8 mouse cellular contexts compared by ENCODE assay signal in the genomic region with DNA sequence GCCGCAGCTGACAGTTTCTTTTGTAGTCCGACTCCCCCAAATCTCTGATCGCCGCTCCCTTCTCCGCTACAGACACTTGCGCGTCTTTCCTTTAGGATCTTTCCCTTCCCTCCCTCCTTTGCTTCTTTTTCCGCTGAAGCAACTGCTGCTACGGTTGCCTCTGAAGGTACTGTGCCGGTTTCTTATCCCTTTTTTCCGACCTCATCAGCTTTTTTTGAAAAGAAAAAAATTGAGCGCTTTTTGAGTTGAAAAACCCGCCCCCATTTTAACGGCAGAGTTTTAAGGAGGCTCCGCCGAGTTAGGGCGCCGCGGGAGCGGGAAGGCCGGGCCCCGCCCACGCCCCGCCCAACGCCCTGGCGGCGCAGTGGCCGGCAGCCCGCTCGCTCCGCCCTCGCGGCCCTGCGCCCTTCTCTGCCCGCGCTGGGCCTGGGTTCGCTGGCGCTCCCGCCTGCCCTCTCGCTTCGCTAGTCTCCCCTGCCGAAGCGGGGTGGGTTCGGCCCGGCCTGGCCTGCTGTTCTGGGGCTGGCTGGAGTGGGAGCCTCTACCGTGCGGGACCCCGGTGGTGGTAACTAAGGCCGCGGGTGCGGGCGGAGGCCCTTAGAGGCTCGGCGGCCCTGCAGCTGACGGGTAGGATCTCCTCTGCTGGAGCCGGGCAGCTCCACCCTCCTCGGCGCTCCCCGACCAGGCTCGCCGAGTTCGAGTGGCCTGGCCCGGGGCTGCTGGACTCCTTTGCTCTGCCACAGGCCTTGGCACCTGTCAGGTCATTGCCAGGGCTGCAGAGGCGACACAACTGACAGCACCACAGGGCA. TPM values are rescaled to one million over a fixed set of nuclear protein-coding genes. Genes with fewer than 3 reads are reported as not detected.
DNase-seq lines count a peak whose midpoint lies in the region; ATAC-seq and TF ChIP-seq lines count a peak whose summit lies in the region.

Cdkn2c (minus strand) TSS at position 729 of the 809 bp plus-strand sequence.

- H3K27ac ChIP-seq in embryonic facial prominence, embryonic 14.5 days (replicated peaks; ENCODE audit: low read depth, low read length) = peak within 1 kb of the TSS; percentile 92
- peak within 1 kb of the TSS; percentile 66; the same call in 1 of the 2 replicates for H3K27ac ChIP-seq in kidney, embryonic 14.5 days (ENCODE audit: low read depth, low read length)
- H3K27ac ChIP-seq in liver, adult 2 months (replicated peaks; ENCODE audit: insufficient read depth, low read depth, low read length) = peak within 1 kb of the TSS; percentile 100

- no peak for TF ChIP-seq CTCF in liver, adult 2 months (IDR thresholded peaks at IDR 0.05; ENCODE audit: low read depth, low read length)

- H3K36me3 ChIP-seq in embryonic facial prominence, embryonic 14.5 days (ENCODE audit: control insufficient read depth, insufficient read depth, low read length) = no peaks in the 10 kb centered on the region
- H3K36me3 ChIP-seq in kidney, embryonic 14.5 days (ENCODE audit: control insufficient read depth, insufficient read depth, low read length) = no peaks in the 10 kb centered on the region
- H3K36me3 ChIP-seq in liver, adult 2 months (ENCODE audit: control insufficient read depth, insufficient read depth, low read length) = no peaks in the 10 kb centered on the region

- H3K9ac ChIP-seq in embryonic facial prominence, embryonic 14.5 days (ENCODE audit: low read depth, low read length) = peak within 1 kb of the TSS; percentile 92
- peak within 1 kb of the TSS; percentile 88 for H3K9ac ChIP-seq in kidney, embryonic 14.5 days (ENCODE audit: low read depth, low read length)
- H3K9ac ChIP-seq in liver, adult 2 months (ENCODE audit: low read depth, low read length) = peak within 1 kb of the TSS; percentile 98

- ATAC-seq in embryonic facial prominence, embryonic 14.5 days (ENCODE audit: low read depth) = peak; percentile 97
- ATAC-seq in kidney, embryonic 14.5 days (ENCODE audit: low FRiP score, low TSS enrichment) = peak; percentile 96
- ATAC-seq in monocyte, adult 5-6 weeks (replicated peaks; ENCODE audit: insufficient number of reproducible peaks, low FRiP score, low TSS enrichment, poor library complexity, severe bottlenecking) = peak; percentile 74

- no peaks in the 10 kb centered on the region for H3K79me2 ChIP-seq in liver, adult 2 months (ENCODE audit: control insufficient read depth, insufficient read depth, low read length)

- peak; percentile 87 for DNase-seq in 416B (ENCODE audit: low read depth)
- DNase-seq in adrenal gland, postnatal 4 days (ENCODE audit: low spot score in 2 of 2) = peak; percentile 69 to 81
- DNase-seq in embryonic facial prominence, embryonic 14.5 days (ENCODE audit: low spot score) = peak; percentile 94
- DNase-seq in heart, adult 9 months (ENCODE audit: low spot score in 2 of 2) = peak; percentile 92
- peak; percentile 73 for DNase-seq in liver, adult 2 months (ENCODE audit: extremely low read depth, low read depth, low spot score)
- peak; percentile 87 to 88 for DNase-seq in spleen, postnatal 36 days (ENCODE audit: low spot score in 2 of 2)

- TF ChIP-seq POLR2A in liver, adult 2 months (IDR thresholded peaks at IDR 0.05; ENCODE audit: extremely low read depth, insufficient read depth, low read length) = peak; percentile 88

- H3K9me3 ChIP-seq in embryonic facial prominence, embryonic 14.5 days (ENCODE audit: control insufficient read depth, low read length) = no peaks in the 10 kb centered on the region
- no peaks in the 10 kb centered on the region for H3K9me3 ChIP-seq in kidney, embryonic 14.5 days (ENCODE audit: control insufficient read depth, low read length)

- peak within 1 kb of the TSS; percentile 97 for H3K4me2 ChIP-seq in embryonic facial prominence, embryonic 14.5 days (ENCODE audit: low read depth, low read length)
- H3K4me2 ChIP-seq in kidney, embryonic 14.5 days (replicated peaks; ENCODE audit: low read depth, low read length) = peak within 1 kb of the TSS; percentile 98

- WGBS in embryonic facial prominence, embryonic 14.5 days = under 1% methylated on average over 49 of the region's 64 CpGs
- under 1% methylated on average over 64 of the region's 64 CpGs for WGBS in kidney, embryonic 14.5 days
- under 1% methylated on average over 64 of the region's 64 CpGs for WGBS in liver, adult 2 months

- peaks cover 23% of the 10 kb centered on the region for H3K27me3 ChIP-seq in embryonic facial prominence, embryonic 14.5 days (replicated peaks; ENCODE audit: control insufficient read depth, insufficient read depth, low read length)
- peaks cover 16% of the 10 kb centered on the region for H3K27me3 ChIP-seq in kidney, embryonic 14.5 days (ENCODE audit: control insufficient read depth, insufficient read depth, low read length)
- H3K27me3 ChIP-seq in liver, adult 2 months (ENCODE audit: control insufficient read depth, insufficient read depth, low read length) = no peaks in the 10 kb centered on the region

- no peaks in the 10 kb centered on the region for H3K4me1 ChIP-seq in embryonic facial prominence, embryonic 14.5 days (ENCODE audit: control insufficient read depth, insufficient read depth, low read length)
- H3K4me1 ChIP-seq in kidney, embryonic 14.5 days (ENCODE audit: control insufficient read depth, insufficient read depth, low read length) = 0 out of 2 replicates have a peak, but pooled peaks cover 3% of the 10 kb centered on the region
- H3K4me1 ChIP-seq in liver, adult 2 months (ENCODE audit: control insufficient read depth, insufficient read depth, low read length) = no peaks in the 10 kb centered on the region; the same call in 1 of the 2 replicates

- peak within 1 kb of the TSS; percentile 65 for H3K4me3 ChIP-seq in embryonic facial prominence, embryonic 14.5 days (ENCODE audit: low read depth, low read length)
- H3K4me3 ChIP-seq in kidney, embryonic 14.5 days (ENCODE audit: low read length) = peak within 1 kb of the TSS; percentile 63
- H3K4me3 ChIP-seq in liver, adult 2 months (ENCODE audit: insufficient read depth, low read depth, low read length) = peak within 1 kb of the TSS; percentile 96

RNA-seq across cellular contexts. Expression of gene Cdkn2c, which starts in this region (rescaled TPM):
- total RNA-seq in adrenal gland, postnatal 4 days (2021) = 10 to 100 TPM; 35.3 to 44.6 TPM
- 12.0 and 15.8 TPM in 2 replicates for polyA plus RNA-seq in embryonic facial prominence, embryonic 14.5 days (2014; fragmentation: Nextera tagmentation; extraction: Ambion mirVana)
- polyA plus RNA-seq in kidney, embryonic 14.5 days (2014; fragmentation: Nextera tagmentation; extraction: Ambion mirVana) = 2.8 and 3.2 TPM in 2 replicates
- total RNA-seq in liver, adult 2 months (2014; rRNA removed) = 10.0 and 12.5 TPM in 2 replicates
- polyA plus RNA-seq in liver, adult 2 months (2012; rRNA removed) = 2.7 and 2.8 TPM in 2 replicates
- 13.2 to 18.8 TPM (median 16.2 TPM) in 3 replicates for total RNA-seq in monocyte, adult 5-6 weeks (2017)

Comparison
In these comparisons a context has a peak if more than half of its experiments do, and no peak if none do; other contexts are left out.
1. Peak in every context shown above with its lines: DNase-seq, ATAC-seq, H3K4me3 ChIP-seq and H3K27ac ChIP-seq.